Mouse (Mus musculus): ENCODE measurements around the gene Gm17190.
"Not testable (repeated sequence)": the region's sequence is repeated elsewhere in the genome, so short reads cannot be mapped to it uniquely, and the experiment has no call there.

Gm17190 gene

DNA sequence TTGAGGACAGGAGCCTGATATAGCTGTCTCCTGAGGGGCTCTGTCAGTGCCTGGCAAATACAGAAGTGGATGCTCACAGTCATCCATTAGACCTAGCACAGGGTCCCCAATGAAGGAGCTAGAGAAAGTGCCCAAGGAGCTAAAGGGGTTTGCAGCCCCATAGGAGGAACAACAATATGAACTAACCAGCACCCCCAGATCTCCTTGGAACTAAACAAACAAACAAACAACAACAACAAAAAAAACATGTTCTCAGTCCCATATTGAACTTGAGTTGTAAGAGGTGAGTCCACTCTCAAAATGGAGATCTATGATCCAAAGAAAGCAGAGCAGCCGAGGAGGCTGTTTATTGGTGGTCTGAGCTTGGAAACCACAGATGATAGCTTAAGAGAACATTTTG is at the start of gene Gm17190:
Gm17190 (plus strand) TSS at position 301 of the 400 bp plus-strand sequence.
- not testable (repeated sequence) for DNase-seq (ENCODE audit: low read depth, low spot score)

GRCm38 (mm10) chr13:96039536-96039935 is 42.3 kb upstream of the Gm17190 start:
- no peak for DNase-seq (ENCODE audit: low read depth, low spot score)

GRCm38 (mm10) chr13:96040275-96041042 is 41.4 kb upstream of the Gm17190 start:
- DNase-seq (ENCODE audit: low read depth, low spot score) = no peak

DNA sequence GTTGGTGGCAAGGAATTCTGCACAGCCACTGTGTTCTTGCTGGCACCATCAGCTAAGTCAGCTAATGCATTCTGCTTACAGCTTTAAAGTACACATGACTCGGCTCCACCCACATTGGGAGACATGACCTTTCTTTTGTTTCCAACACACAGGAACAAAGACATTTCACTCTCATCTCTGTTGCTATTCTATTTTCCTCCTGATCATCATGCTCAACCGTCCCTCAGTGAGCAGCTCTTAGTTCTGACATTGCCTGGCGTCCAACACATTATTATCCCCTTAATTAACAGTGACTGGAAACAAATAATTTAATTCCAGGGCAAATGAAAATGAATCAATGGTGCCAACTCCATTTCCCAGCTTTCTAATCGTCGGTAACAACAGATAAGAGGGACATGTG is 36.5 kb upstream of the Gm17190 start:
- no peak for DNase-seq (ENCODE audit: low read depth, low spot score)

DNA sequence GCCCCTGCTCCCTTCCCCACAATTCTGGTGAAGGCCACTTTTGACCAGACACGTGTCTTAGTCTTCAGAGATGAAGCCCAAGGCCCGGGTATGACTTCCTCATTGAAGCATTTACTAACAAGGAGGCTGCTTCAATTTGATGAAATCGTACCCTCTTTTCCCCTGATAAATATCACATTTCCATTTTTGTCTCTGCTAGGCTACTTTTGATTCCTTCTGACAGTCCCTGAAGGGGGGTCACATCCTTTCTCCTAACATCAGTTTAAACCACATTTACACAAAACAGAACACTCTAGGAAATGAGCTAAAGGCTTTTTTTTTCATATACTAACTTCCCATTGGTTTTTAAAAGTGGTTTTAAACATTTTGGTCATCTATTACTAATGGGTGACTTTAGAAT is 29.1 kb upstream of the Gm17190 start:
- DNase-seq (ENCODE audit: low read depth, low spot score) = no peak

DNA sequence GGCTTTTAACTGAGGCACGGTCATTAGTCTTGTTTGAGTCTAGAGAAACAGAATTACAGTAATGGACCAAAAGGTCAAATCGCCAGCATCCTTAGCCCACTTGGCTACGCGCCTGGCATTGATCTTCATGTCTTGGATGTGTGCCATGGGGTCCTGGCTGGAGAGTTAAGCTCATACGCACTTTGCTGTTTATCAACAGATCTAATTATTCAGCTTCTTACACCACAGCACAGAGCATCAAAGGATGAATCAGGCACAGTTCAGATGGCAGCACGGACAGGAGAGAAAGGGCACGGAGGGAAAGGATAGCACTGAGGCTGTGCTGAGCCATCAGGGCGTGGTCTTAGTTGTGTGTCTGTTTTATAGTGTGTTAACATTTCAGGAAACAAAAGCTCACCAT is 8.3 kb upstream of the Gm17190 start:
- no peak for DNase-seq (ENCODE audit: low read depth, low spot score)

DNA sequence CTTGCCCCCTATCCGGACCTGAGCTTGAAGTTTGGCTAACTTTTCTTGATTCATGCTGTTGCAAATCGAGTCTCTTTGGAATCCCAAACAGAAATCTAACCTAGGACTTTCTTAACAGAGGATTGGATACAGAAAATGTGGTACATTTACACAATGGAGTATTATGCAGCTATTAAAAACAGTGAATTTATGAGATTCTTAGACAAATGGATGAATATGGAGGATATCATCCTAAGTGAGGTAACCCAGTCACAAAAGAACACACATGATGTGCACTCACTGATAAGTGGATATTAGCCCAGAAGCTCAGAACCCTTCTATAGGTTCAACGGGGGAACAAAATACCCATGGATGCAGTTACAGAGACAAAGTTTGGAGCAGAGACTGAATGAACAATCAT is 578 bp upstream of the Gm17190 start, which contains the start of gene Gm20075:
Gm20075 (minus strand) TSS at position 101 of the 400 bp plus-strand sequence.
- not testable (repeated sequence) for DNase-seq (ENCODE audit: low read depth, low spot score)

DNA sequence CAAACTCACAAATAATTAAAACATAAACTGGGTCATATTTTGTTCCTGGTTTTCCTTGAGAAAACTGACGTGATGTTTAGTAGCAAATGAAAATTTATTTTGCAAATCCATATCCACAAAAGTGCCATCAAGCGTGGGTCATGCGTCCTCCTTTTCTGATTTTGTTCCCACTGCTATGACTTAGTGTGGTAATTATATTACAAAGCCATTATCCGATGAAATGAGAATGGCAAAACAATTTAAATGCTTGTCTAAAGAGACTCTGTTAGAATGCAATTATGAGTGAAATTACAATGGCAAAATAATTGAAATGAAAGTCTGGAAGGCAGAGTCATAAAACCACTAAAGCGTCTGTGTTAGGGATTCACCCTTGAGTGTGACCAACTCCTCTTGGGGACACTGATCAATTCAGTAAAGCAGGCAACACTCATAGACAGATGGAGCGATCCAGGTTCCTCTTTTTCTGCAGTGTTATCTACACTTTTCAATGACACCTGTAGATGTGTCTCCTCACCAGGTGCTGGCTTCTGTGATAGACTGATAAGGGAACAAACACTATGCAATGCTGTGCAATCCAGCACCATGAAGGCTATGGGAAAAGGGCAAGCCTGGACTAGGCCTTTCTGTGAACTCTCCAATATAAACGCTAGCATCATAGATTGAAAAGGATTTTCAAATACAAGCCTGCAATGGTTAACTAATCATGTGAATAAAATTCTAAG is 3.9 kb downstream of the Gm17190 start:
- no peak for DNase-seq (ENCODE audit: low read depth, low spot score)

- no peak for DNase-seq (ENCODE audit: low read depth, low spot score)
Observed at GRCm38 (mm10) chr13:96090929-96091328, 9.1 kb downstream of the Gm17190 start.

GRCm38 (mm10) chr13:96106367-96106766 is 24.5 kb downstream of the Gm17190 start:
- no peak for DNase-seq (ENCODE audit: low read depth, low spot score)

DNA sequence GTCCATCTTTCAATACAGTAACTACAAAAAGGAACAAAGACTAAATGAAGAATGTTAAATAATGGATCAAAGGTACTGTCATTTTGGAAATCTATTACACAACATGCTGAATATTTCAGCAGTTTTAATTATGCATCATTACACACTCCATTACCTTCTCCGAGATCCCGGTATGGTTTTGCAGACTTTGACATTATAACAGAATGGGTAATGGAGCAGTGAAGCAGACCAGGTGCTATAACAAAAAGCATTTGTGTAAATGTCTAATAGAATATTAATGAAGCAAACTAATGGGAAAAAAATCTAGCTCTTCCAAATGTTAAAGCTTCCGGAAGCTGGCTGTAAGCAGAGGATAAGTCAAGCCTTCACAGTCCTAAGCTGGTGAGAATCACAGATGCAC is 28.9 kb downstream of the Gm17190 start:
- DNase-seq (ENCODE audit: low read depth, low spot score) = no peak

DNA sequence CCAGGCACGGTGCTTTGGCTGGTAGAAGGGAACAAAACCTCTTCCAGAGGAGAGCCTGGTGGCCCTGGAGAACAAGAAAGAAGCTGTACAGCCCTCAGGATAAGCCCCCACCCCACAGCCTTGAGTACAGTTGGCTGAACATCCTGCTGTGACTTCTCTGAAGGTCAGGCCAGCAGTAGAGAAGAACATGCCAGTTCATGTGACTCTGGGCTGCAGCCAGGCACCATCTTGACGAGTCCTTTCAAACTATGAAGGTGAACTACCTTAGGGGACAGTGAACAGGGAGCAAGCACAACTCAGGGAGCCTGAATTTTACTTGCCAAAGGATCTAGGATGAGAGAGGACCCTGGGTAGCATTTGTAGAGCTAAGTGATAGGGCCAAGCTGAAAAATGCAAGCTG is 30.9 kb downstream of the Gm17190 start:
- DNase-seq (ENCODE audit: low read depth, low spot score) = no peak

DNA sequence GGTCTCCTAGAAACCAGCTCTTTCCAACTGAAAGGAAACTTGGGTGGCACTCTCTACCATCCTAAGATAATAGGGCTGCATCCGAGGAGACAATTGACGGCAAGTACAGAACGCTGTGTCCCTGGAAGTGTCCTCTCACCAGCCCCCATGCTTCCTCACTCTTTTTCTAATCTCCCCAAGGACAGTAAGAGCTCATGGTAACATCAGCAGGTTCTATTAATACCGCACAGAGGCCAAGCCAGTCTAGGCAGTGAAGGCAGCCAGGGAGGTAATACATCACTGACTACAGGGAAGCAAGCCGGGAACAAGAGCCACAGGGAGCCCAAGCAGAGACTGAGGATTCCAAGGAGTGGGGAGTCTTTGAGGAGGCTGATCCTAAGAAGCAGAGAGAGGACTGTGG is 43.2 kb downstream of the Gm17190 start:
- no peak for DNase-seq (ENCODE audit: low read depth, low spot score)

DNA sequence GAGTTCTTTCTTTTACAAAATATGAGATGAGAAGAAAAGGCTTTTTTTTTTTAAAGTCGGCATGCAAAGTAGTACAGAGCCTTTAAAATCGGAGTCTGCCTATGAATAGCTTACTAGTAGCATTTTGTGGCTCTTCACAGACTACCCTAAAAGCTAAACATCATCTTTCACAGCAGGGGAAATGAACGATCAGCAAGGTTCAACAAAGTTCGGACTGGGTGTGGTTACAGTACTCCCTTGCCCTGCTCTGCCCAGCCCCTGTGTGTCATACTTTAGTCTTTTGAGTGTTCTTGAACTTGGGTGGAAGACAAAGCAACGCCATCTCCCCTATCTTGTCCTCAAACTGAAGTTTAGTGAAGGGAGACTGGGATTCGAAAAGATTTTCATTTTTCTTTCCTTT is 44.8 kb downstream of the Gm17190 start:
- DNase-seq (ENCODE audit: low read depth, low spot score) = no peak

GRCm38 (mm10) chr13:96129081-96129480 is 47.2 kb downstream of the Gm17190 start:
- no peak for DNase-seq (ENCODE audit: low read depth, low spot score)

DNA sequence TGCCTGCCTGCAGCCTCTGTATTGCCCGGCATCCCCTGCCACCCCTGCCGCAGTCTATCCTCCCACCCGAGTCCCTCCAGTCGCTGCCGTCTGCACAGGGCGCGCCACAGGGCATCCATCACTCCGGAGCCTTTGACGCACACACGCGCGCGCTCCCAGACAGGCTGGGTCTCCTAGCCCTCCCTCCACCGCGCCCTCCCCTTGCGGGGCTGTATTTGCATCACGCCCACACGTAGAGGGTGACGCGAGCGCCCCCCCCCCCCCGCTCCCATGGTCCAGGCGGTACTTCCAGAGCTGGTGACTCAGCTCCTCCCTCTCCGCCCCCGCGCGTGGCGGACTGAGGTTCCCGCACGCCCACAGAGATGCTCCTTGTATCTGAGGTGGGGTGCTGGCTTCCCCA is 49.2 kb downstream of the Gm17190 start:
- DNase-seq (ENCODE audit: low read depth, low spot score) = peak; percentile 24

DNA sequence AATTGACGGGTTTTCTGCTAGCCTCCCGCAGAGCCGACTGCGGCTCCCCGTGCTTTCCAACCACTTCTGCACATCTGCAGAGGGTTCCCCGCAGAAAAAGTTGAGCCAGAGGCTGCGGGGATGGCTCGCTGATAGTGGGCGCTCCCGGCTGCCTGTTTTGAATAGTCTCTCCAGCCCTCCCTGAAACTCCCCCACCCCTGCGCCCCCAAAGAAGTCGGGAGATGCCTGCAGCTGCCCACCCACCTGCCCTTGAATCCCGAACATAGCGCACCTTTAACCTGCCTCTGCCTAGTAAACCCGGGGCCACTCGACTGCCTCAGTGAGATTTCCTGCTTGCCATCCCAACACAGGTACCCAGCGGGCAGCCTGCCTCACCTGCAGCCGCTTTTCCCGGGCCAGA is 50.1 kb downstream of the Gm17190 start:
- DNase-seq (ENCODE audit: low read depth, low spot score) = no peak

DNA sequence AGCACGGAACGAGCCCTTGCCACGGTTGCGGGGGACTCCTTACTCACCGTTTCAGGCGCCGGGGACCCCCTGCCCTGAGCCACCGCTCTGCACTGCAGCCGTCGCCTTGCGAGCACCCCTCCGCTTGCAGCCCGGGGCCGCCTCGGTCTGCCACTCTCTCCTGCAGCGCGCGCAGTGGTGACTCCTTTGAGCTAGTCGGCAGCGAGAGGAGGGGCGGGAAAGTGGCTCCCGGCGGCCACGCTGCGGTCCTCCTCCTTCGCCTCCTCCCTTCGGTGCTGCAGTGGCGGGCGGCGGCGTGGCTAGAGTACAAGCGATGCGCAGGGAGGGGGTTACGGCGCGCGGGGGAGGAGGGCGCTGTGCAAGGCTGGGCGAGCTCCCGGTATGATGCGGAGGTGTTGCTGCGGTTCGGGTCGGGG is 50.6 kb downstream of the Gm17190 start, which contains the start of gene Sv2c:
Sv2c (minus strand) TSS at position 177 of the 416 bp plus-strand sequence.
- DNase-seq (ENCODE audit: low read depth, low spot score) = peak; percentile 54

Data from WW6 (cell line).